Mouse (Mus musculus): ENCODE measurements around the gene Ak1.

DNA sequence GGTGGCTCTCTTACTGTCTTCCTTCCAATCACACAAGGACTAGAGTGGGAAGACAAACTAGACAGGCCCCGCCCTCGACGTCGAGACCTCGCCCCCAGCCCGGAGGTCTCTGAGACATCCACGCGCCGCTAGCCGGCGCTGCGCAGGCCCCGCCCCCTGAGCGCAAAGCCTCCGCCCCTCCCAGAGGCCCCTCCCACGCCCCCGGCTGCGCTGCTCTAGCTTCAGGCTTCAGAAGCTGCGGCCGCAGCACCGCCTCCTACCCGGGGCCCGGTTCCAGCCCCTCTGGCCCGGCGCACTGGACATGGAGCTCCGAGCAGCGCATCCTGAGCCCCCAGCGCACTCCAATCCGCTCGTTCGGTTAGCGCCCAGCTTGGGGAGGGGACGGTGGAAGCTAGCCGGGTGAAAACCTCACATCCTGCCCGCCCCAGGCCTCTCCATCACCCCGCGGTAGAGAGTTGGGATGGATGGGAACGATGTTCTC lies 34.6 kb upstream of the Ak1 start, which contains the start of gene St6galnac4:
- no peak for TF ChIP-seq GATA1 (IDR thresholded peaks at IDR 0.05; ENCODE audit: low read length)
- TF ChIP-seq TAL1 (IDR thresholded peaks at IDR 0.05; ENCODE audit: low read length): no peak
